Mouse (Mus musculus): ENCODE data around the gene Cers2. TPM values are rescaled to one million over a fixed set of nuclear protein-coding genes. Genes with fewer than 3 reads are reported as not detected.
"Not testable (repeated sequence)": the region's sequence is repeated elsewhere in the genome, so short reads cannot be mapped to it uniquely, and the experiment has no call there.

Gene Cers2
- total RNA-seq, 2 experiments from 2014 or later: 125 to 268 TPM

GRCm38 (mm10) chr3:95356701-95357449, 42.3 kb downstream of the Cers2 start, which contains the start of gene Setdb1:
Gene Setdb1, minus strand, starts transcription at chr3:95357202.
- peak; percentile 86 for ATAC-seq (replicated peaks; ENCODE audit: low FRiP score, low TSS enrichment, poor library complexity, severe bottlenecking)

GRCm38 (mm10) chr3:95357746-95358145, 43.2 kb downstream of the Cers2 start:
- ATAC-seq (replicated peaks; ENCODE audit: low FRiP score, low TSS enrichment, poor library complexity, severe bottlenecking): no peak

GRCm38 (mm10) chr3:95360276-95360675, 45.7 kb downstream of the Cers2 start:
- ATAC-seq (replicated peaks; ENCODE audit: low FRiP score, low TSS enrichment, poor library complexity, severe bottlenecking): not testable (repeated sequence)

- ATAC-seq (replicated peaks; ENCODE audit: low FRiP score, low TSS enrichment, poor library complexity, severe bottlenecking): no peak
Measured at GRCm38 (mm10) chr3:95370101-95370500, 55.5 kb downstream of the Cers2 start.

Other genes with a start within 250 kb of the Cers2 start
- gene Pip5k1a, start 207.9 kb upstream of the Cers2 start, total RNA-seq (2014; fragmentation: Nextera tagmentation): 28.8 and 29.3 TPM in 2 replicates
- gene Pip5k1a, start 207.9 kb upstream of the Cers2 start, total RNA-seq (2017): 20.5 and 23.8 TPM in 2 replicates
- 62.9 and 64.1 TPM in 2 replicates for gene Vps72, start 203.8 kb upstream of the Cers2 start, total RNA-seq (2014; fragmentation: Nextera tagmentation)
- 105 and 121 TPM in 2 replicates for gene Vps72, start 203.8 kb upstream of the Cers2 start, total RNA-seq (2017)
- 2.4 and 5.1 TPM in 2 replicates for gene Tmod4, start 190.3 kb upstream of the Cers2 start, total RNA-seq (2014; fragmentation: Nextera tagmentation)
- 0.99 and 2.9 TPM in 2 replicates for gene Tmod4, start 190.3 kb upstream of the Cers2 start, total RNA-seq (2017)
- 59.1 and 86.0 TPM in 2 replicates for gene Scnm1, start 180.8 kb upstream of the Cers2 start, total RNA-seq (2014; fragmentation: Nextera tagmentation)
- gene Scnm1, start 180.8 kb upstream of the Cers2 start, total RNA-seq (2017): 94.4 and 114 TPM in 2 replicates
- 5.4 and 6.9 TPM in 2 replicates for gene Lysmd1, start 180.7 kb upstream of the Cers2 start, total RNA-seq (2014; fragmentation: Nextera tagmentation)
- 6.2 and 7.2 TPM in 2 replicates for gene Lysmd1, start 180.7 kb upstream of the Cers2 start, total RNA-seq (2017)
- gene Tnfaip8l2, start 172.4 kb upstream of the Cers2 start, total RNA-seq (2014; fragmentation: Nextera tagmentation): 3.3 and 8.1 TPM in 2 replicates
- 3.1 and 6.7 TPM in 2 replicates for gene Tnfaip8l2, start 172.4 kb upstream of the Cers2 start, total RNA-seq (2017)
- gene Sema6c, start 154.3 kb upstream of the Cers2 start, total RNA-seq (2014; fragmentation: Nextera tagmentation): 0.27 TPM in 1 of 2 replicates, not detected in the other
- 0.99 TPM in 1 of 2 replicates, not detected in the other for gene Sema6c, start 154.3 kb upstream of the Cers2 start, total RNA-seq (2017)
- 59.0 and 63.9 TPM in 2 replicates for gene Gabpb2, start 96.9 kb upstream of the Cers2 start, total RNA-seq (2014; fragmentation: Nextera tagmentation)
- 59.2 and 64.2 TPM in 2 replicates for gene Gabpb2, start 96.9 kb upstream of the Cers2 start, total RNA-seq (2017)
- 69.0 and 127 TPM in 2 replicates for gene Cdc42se1, start 86.1 kb upstream of the Cers2 start, total RNA-seq (2014; fragmentation: Nextera tagmentation)
- gene Cdc42se1, start 86.1 kb upstream of the Cers2 start, total RNA-seq (2017): 49.5 and 59.1 TPM in 2 replicates
- 6.0 and 6.9 TPM in 2 replicates for gene Mllt11, start 82.6 kb upstream of the Cers2 start, total RNA-seq (2014; fragmentation: Nextera tagmentation)
- 1.9 and 3.6 TPM in 2 replicates for gene Mllt11, start 82.6 kb upstream of the Cers2 start, total RNA-seq (2017)
- 0.92 and 2.5 TPM in 2 replicates for gene Gm128, start 73.2 kb upstream of the Cers2 start, total RNA-seq (2014; fragmentation: Nextera tagmentation)
- gene Gm128, start 73.2 kb upstream of the Cers2 start, total RNA-seq (2017): 0.27 TPM in 1 of 2 replicates, not detected in the other
- gene Bnipl, start 63.6 kb upstream of the Cers2 start, total RNA-seq (2014; fragmentation: Nextera tagmentation): not detected in 2 replicates
- gene Bnipl, start 63.6 kb upstream of the Cers2 start, total RNA-seq (2017): not detected in 2 replicates
- gene Mindy1, start 33.4 kb upstream of the Cers2 start, total RNA-seq (2014; fragmentation: Nextera tagmentation): 36.8 and 46.9 TPM in 2 replicates
- 37.5 and 45.3 TPM in 2 replicates for gene Mindy1, start 33.4 kb upstream of the Cers2 start, total RNA-seq (2017)
- 20.2 and 24.8 TPM in 2 replicates for gene Prune1, start 32.7 kb upstream of the Cers2 start, total RNA-seq (2014; fragmentation: Nextera tagmentation)
- 10.1 and 14.6 TPM in 2 replicates for gene Prune1, start 32.7 kb upstream of the Cers2 start, total RNA-seq (2017)
- gene Anxa9, start 7.6 kb upstream of the Cers2 start, total RNA-seq (2014; fragmentation: Nextera tagmentation): 25.5 and 35.5 TPM in 2 replicates
- gene Anxa9, start 7.6 kb upstream of the Cers2 start, total RNA-seq (2017): 15.6 and 16.7 TPM in 2 replicates
- gene Setdb1, start 42.4 kb downstream of the Cers2 start, total RNA-seq (2014; fragmentation: Nextera tagmentation): 58.7 and 67.9 TPM in 2 replicates
- 44.1 and 46.5 TPM in 2 replicates for gene Setdb1, start 42.4 kb downstream of the Cers2 start, total RNA-seq (2017)
- not detected in 2 replicates for gene 4930558C23Rik, start 88.0 kb downstream of the Cers2 start, total RNA-seq (2014; fragmentation: Nextera tagmentation)
- not detected in 2 replicates for gene 4930558C23Rik, start 88.0 kb downstream of the Cers2 start, total RNA-seq (2017)
- gene Arnt, start 119.6 kb downstream of the Cers2 start, total RNA-seq (2014; fragmentation: Nextera tagmentation): 40.1 and 44.7 TPM in 2 replicates
- gene Arnt, start 119.6 kb downstream of the Cers2 start, total RNA-seq (2017): 15.3 and 30.4 TPM in 2 replicates
- not detected in 2 replicates for gene Ctsk, start 184.5 kb downstream of the Cers2 start, total RNA-seq (2014; fragmentation: Nextera tagmentation)
- gene Ctsk, start 184.5 kb downstream of the Cers2 start, total RNA-seq (2017): not detected in 2 replicates
- 0.28 TPM in 1 of 2 replicates, not detected in the other for gene Ctss, start 212.0 kb downstream of the Cers2 start, total RNA-seq (2014; fragmentation: Nextera tagmentation)
- 3.4 and 11.4 TPM in 2 replicates for gene Ctss, start 212.0 kb downstream of the Cers2 start, total RNA-seq (2017)
- gene Hormad1, start 244.9 kb downstream of the Cers2 start, total RNA-seq (2014; fragmentation: Nextera tagmentation): not detected in 2 replicates
- not detected in 2 replicates for gene Hormad1, start 244.9 kb downstream of the Cers2 start, total RNA-seq (2017)

Data from megakaryocyte-erythroid progenitor cell, adult 5-6 weeks (primary cell).